Mouse (Mus musculus) embryonic fibroblast, embryonic 13.5 days (primary cell): Measurements from ENCODE around the gene Zfp821.

Source experiments
- CTCF ChIP-seq: IDR thresholded peaks from 2 replicates; pipeline ENCODE4 v1.5.1; 2011; ENCODE audit warnings: mild to moderate bottlenecking, control low read depth, low read length, moderate library complexity, borderline replicate concordance; ENCODE audit not compliant: insufficient read depth
- POLR2A ChIP-seq: IDR thresholded peaks from 2 replicates; pipeline ENCODE4 v1.6.1; 2011; ENCODE audit warnings: low read depth, mild to moderate bottlenecking, control low read depth, low read length, moderate library complexity

GRCm38 (mm10) chr8:109754696-109755095 lies 49.4 kb downstream of the Zfp821 start:
- TF ChIP-seq POLR2A: no peak
- TF ChIP-seq CTCF: no peak
